8 mouse cellular contexts compared by ENCODE assay signal in the genomic region with DNA sequence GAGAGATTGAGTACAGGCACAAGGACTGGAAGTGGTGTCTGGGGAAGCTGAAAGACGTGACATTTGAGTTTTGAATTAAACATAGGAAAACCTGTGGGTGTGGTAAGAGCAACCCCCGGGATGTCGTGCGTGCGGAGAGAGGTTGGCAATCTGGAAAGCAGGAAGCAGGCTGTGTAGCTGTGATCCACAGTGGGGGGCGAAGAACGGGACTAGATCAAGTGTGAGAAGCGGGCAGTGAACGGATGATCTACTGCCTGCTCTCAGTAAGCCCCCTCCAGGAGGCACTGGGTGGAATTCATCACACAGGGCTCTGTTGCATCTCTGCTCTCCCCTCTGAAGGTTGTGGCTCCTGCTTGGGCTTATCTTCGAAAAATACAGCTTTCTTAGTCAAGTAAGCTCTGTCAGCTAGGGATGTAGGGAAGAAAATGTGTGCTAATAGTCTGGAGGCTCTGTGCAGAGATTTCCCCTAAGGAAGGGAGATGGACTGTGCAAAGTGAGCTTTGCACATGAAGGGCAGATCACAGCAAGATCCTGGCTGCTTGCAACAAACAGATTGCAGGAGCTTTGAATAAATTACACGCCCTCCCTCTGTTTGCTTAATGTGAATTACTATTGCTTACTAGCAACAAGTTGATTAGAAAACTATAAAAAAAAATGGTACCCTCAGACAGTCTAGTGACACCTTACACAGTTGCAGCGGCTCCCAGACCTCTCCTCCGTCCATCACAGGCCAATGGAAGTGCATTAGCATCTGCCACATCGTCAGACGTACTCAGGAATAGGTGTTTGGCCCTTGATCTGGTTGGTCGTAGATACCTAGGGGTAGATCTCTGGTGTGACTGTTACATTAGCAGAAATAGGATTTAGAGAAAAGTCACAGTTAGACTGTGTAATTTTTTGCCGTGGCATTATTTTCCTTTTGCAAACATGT.
DNase-seq lines count a peak whose midpoint lies in the region; ATAC-seq lines count a peak whose summit lies in the region.

No protein-coding gene starts in this region.

- H3K4me1 ChIP-seq in kidney, embryonic 15.5 days = 0 out of 2 replicates have a peak, but pooled peaks cover 6% of the 10 kb centered on the region
- H3K4me1 ChIP-seq in hindbrain, embryonic 16.5 days (ENCODE audit: control insufficient read depth, insufficient read depth, low read depth, low read length) = peaks cover 12% of the 10 kb centered on the region

- no peak for DNase-seq in kidney, adult 11 months
- peak; percentile 81 to 82 for DNase-seq in cerebellum, postnatal 14 days
- peak; percentile 8 for DNase-seq in retina, embryonic 14.5 days (ENCODE audit: low spot score)
- no peak for DNase-seq in gastrocnemius, postnatal 4 days (ENCODE audit: low spot score in 2 of 2)

- H3K9ac ChIP-seq in kidney, embryonic 15.5 days = no peak overlapping the region
- H3K9ac ChIP-seq in hindbrain, embryonic 16.5 days (ENCODE audit: low read depth, low read length) = no peak overlapping the region

- 34% methylated on average over 17 of the region's 17 CpGs for WGBS in kidney, embryonic 15.5 days
- 25% methylated on average over 17 of the region's 17 CpGs for WGBS in hindbrain, embryonic 16.5 days

- H3K9me3 ChIP-seq in kidney, embryonic 15.5 days (replicated peaks) = no peaks in the 10 kb centered on the region
- no peaks in the 10 kb centered on the region for H3K9me3 ChIP-seq in hindbrain, embryonic 16.5 days (ENCODE audit: control insufficient read depth, low read length)

- H3K4me3 ChIP-seq in kidney, embryonic 15.5 days (replicated peaks) = no peak overlapping the region
- H3K4me3 ChIP-seq in hindbrain, embryonic 16.5 days (ENCODE audit: low read length) = no peak overlapping the region

- H3K27me3 ChIP-seq in kidney, embryonic 15.5 days = peaks cover 4% of the 10 kb centered on the region; the same call in 1 of the 2 replicates
- no peaks in the 10 kb centered on the region for H3K27me3 ChIP-seq in hindbrain, embryonic 16.5 days (replicated peaks; ENCODE audit: control insufficient read depth, insufficient read depth, low read length)

- H3K36me3 ChIP-seq in kidney, embryonic 15.5 days = no peaks in the 10 kb centered on the region
- no peaks in the 10 kb centered on the region for H3K36me3 ChIP-seq in hindbrain, embryonic 16.5 days (ENCODE audit: control insufficient read depth, insufficient read depth, low read length)

- no peak overlapping the region for H3K27ac ChIP-seq in kidney, embryonic 15.5 days
- no peak overlapping the region for H3K27ac ChIP-seq in hindbrain, embryonic 16.5 days (ENCODE audit: low read depth, low read length)

- no peak for ATAC-seq in kidney, embryonic 15.5 days (replicated peaks; ENCODE audit: low FRiP score)
- ATAC-seq in hindbrain, embryonic 16.5 days = peak; percentile 65
- no peak for ATAC-seq in megakaryocyte, adult 5-6 weeks (ENCODE audit: poor library complexity, severe bottlenecking)
- ATAC-seq in CD4-positive, CD25-positive, alpha-beta regulatory T cell, adult 4 months = no peak

- H3K4me2 ChIP-seq in kidney, embryonic 15.5 days = peak overlapping the region; percentile 57; the same call in 1 of the 2 replicates
- H3K4me2 ChIP-seq in hindbrain, embryonic 16.5 days (ENCODE audit: low read length) = peak overlapping the region; percentile 62

Comparison
In these comparisons a context has a peak if more than half of its experiments do, and no peak if none do; other contexts are left out.
1. DNase-seq: peak in cerebellum, postnatal 14 days (2 of 2) and retina, embryonic 14.5 days (single experiment); none in kidney, adult 11 months (single experiment) and gastrocnemius, postnatal 4 days (0 of 2).